Comparison of ENCODE assay signal across 9 mouse cellular contexts in genomic region chr2:119669010-119669409, GRCm38 (mm10). TPM values are rescaled to one million over a fixed set of nuclear protein-coding genes. Genes with fewer than 3 reads are reported as not detected.
DNase-seq lines count a peak whose midpoint lies in the region; ATAC-seq and TF ChIP-seq lines count a peak whose summit lies in the region.
"Had no signal": no experiment of that assay in that cellular context is flagged by ENCODE, and none has a peak within 500 bp of the region (broad histone marks: within the 10 kb centered on the region; RNA-seq: fewer than 3 reads in every experiment).

No protein-coding gene starts in this region.

- peak; percentile 7 for DNase-seq in heart, postnatal 4 days
- DNase-seq in heart, embryonic 10.5 days (ENCODE audit: low spot score), result no peak
- DNase-seq in A20 (ENCODE audit: low read depth, low spot score) (peak; percentile 27), WW6 (ENCODE audit: low read depth, low spot score) (peak; percentile 49), MN1 (ENCODE audit: low spot score) (no peak)
- peak; percentile 18 for DNase-seq in liver, postnatal 0 days
- no peak for DNase-seq in yolk sac, embryonic 10.5 days (ENCODE audit: low spot score)
- DNase-seq in forebrain, embryonic 11.5 days (ENCODE audit: low spot score), result no peak
- DNase-seq: adrenal gland, postnatal 10 days had no signal

- no peak for ATAC-seq in liver, postnatal 0 days
- no peak for ATAC-seq in forebrain, embryonic 11.5 days (replicated peaks; ENCODE audit: low FRiP score)

- peaks cover under 1% of the 10 kb centered on the region; the same call in 1 of the 2 replicates for H3K4me1 ChIP-seq in heart, embryonic 10.5 days
- peaks cover 4% of the 10 kb centered on the region; the same call in 1 of the 2 replicates for H3K4me1 ChIP-seq in liver, postnatal 0 days (ENCODE audit: insufficient read depth)
- no peaks in the 10 kb centered on the region for H3K4me1 ChIP-seq in forebrain, embryonic 11.5 days (replicated peaks; ENCODE audit: control insufficient read depth, insufficient read depth, low read length)

- no peak overlapping the region for H3K4me2 ChIP-seq in liver, postnatal 0 days (ENCODE audit: low read depth, low read length)
- H3K4me2 ChIP-seq in forebrain, embryonic 11.5 days (ENCODE audit: low read depth, low read length, severe bottlenecking), result no peak overlapping the region

- no peaks in the 10 kb centered on the region for H3K36me3 ChIP-seq in heart, embryonic 10.5 days
- no peaks in the 10 kb centered on the region for H3K36me3 ChIP-seq in liver, postnatal 0 days (replicated peaks; ENCODE audit: insufficient read depth, low read length)
- no peaks in the 10 kb centered on the region for H3K36me3 ChIP-seq in forebrain, embryonic 11.5 days (ENCODE audit: control insufficient read depth, insufficient read depth, low read length)

- no peak overlapping the region for H3K9ac ChIP-seq in liver, postnatal 0 days (replicated peaks)
- no peak overlapping the region for H3K9ac ChIP-seq in forebrain, embryonic 11.5 days (ENCODE audit: low read length)

- 14% methylated on average over 7 of the region's 7 CpGs for WGBS in heart, embryonic 10.5 days
- WGBS in liver, postnatal 0 days (ENCODE audit: insufficient replicate concordance), result 27% methylated on average over 7 of the region's 7 CpGs
- WGBS in forebrain, embryonic 11.5 days, result 17% methylated on average over 7 of the region's 7 CpGs

- H3K4me3 ChIP-seq in heart, embryonic 10.5 days, result no peak overlapping the region
- no peak overlapping the region for H3K4me3 ChIP-seq in liver, postnatal 0 days (ENCODE audit: low read depth, low read length)
- H3K4me3 ChIP-seq in forebrain, embryonic 11.5 days (ENCODE audit: low read depth, low read length), result no peak overlapping the region

- H3K27ac ChIP-seq in heart, embryonic 10.5 days, result no peak overlapping the region
- no peak overlapping the region for H3K27ac ChIP-seq in liver, postnatal 0 days (ENCODE audit: low read depth)
- no peak overlapping the region for H3K27ac ChIP-seq in forebrain, embryonic 11.5 days (ENCODE audit: low read depth, low read length)

- TF ChIP-seq EP300 in liver, postnatal 0 days (IDR thresholded peaks at IDR 0.05; ENCODE audit: low read depth), result no peak

- H3K9me3 ChIP-seq in heart, embryonic 10.5 days, result no peaks in the 10 kb centered on the region
- H3K9me3 ChIP-seq in liver, postnatal 0 days (ENCODE audit: low read length), result no peaks in the 10 kb centered on the region
- no peaks in the 10 kb centered on the region for H3K9me3 ChIP-seq in forebrain, embryonic 11.5 days (ENCODE audit: control insufficient read depth, low read length)

- TF ChIP-seq CTCF in liver, postnatal 0 days (IDR thresholded peaks at IDR 0.05; ENCODE audit: low read depth), result peak; percentile 78

- no peaks in the 10 kb centered on the region for H3K27me3 ChIP-seq in heart, embryonic 10.5 days (ENCODE audit: insufficient read depth, poor library complexity, severe bottlenecking)
- H3K27me3 ChIP-seq in liver, postnatal 0 days (ENCODE audit: insufficient read depth, low read length), result no peaks in the 10 kb centered on the region
- no peaks in the 10 kb centered on the region for H3K27me3 ChIP-seq in forebrain, embryonic 11.5 days (ENCODE audit: control insufficient read depth, insufficient read depth, low read length)

RNA-seq across cellular contexts. Expression of gene Rtf1, which starts 5.9 kb away (rescaled TPM):
- 10 to 100 TPM; 26.4 to 27.1 TPM for total RNA-seq in heart, postnatal 4 days (2021)
- polyA plus RNA-seq in heart, embryonic 10.5 days (2016; fragmentation: Nextera tagmentation; extraction: Ambion mirVana), result 26.4 and 37.4 TPM in 2 replicates
- polyA plus RNA-seq in liver, postnatal 0 days (2015; fragmentation: Nextera tagmentation; extraction: Ambion mirVana), result 17.0 and 19.3 TPM in 2 replicates
- polyA plus RNA-seq in forebrain, embryonic 11.5 days (2014; fragmentation: Nextera tagmentation; extraction: Ambion mirVana), result 32.1 and 39.5 TPM in 2 replicates

RNA-seq across cellular contexts. Expression of gene Ndufaf1, which starts 6.4 kb away (rescaled TPM):
- 10 to 100 TPM; 47.7 to 48.9 TPM for total RNA-seq in heart, postnatal 4 days (2021)
- polyA plus RNA-seq in heart, embryonic 10.5 days (2016; fragmentation: Nextera tagmentation; extraction: Ambion mirVana), result 58.3 and 65.4 TPM in 2 replicates
- polyA plus RNA-seq in liver, postnatal 0 days (2015; fragmentation: Nextera tagmentation; extraction: Ambion mirVana), result 26.7 and 27.2 TPM in 2 replicates
- polyA plus RNA-seq in forebrain, embryonic 11.5 days (2014; fragmentation: Nextera tagmentation; extraction: Ambion mirVana), result 37.7 and 39.5 TPM in 2 replicates

RNA-seq across cellular contexts. Expression of gene Oip5, which starts 50.7 kb away (rescaled TPM):
- 10 to 100 TPM; 10.3 to 11.1 TPM for total RNA-seq in heart, postnatal 4 days (2021)
- polyA plus RNA-seq in heart, embryonic 10.5 days (2016; fragmentation: Nextera tagmentation; extraction: Ambion mirVana), result 30.1 and 30.8 TPM in 2 replicates
- 14.3 and 16.5 TPM in 2 replicates for polyA plus RNA-seq in liver, postnatal 0 days (2015; fragmentation: Nextera tagmentation; extraction: Ambion mirVana)
- polyA plus RNA-seq in forebrain, embryonic 11.5 days (2014; fragmentation: Nextera tagmentation; extraction: Ambion mirVana), result 34.9 and 36.7 TPM in 2 replicates

RNA-seq across cellular contexts. Expression of gene Nusap1, which starts 50.9 kb away (rescaled TPM):
- total RNA-seq in heart, postnatal 4 days (2021), result 10 to 100 TPM; 23.4 to 27.3 TPM
- polyA plus RNA-seq in heart, embryonic 10.5 days (2016; fragmentation: Nextera tagmentation; extraction: Ambion mirVana), result 52.0 and 56.7 TPM in 2 replicates
- 45.8 and 48.5 TPM in 2 replicates for polyA plus RNA-seq in liver, postnatal 0 days (2015; fragmentation: Nextera tagmentation; extraction: Ambion mirVana)
- polyA plus RNA-seq in forebrain, embryonic 11.5 days (2014; fragmentation: Nextera tagmentation; extraction: Ambion mirVana), result 120 and 131 TPM in 2 replicates

Comparison
In these comparisons a context has a peak if more than half of its experiments do, and no peak if none do; other contexts are left out.
1. DNase-seq: peak in heart, postnatal 4 days (single experiment), A20 (single experiment), WW6 (single experiment) and liver, postnatal 0 days (single experiment); none in heart, embryonic 10.5 days (single experiment), yolk sac, embryonic 10.5 days (single experiment), forebrain, embryonic 11.5 days (single experiment) and MN1 (single experiment).